Mouse (Mus musculus): ENCODE data around the gene Abcb11.

DNA sequence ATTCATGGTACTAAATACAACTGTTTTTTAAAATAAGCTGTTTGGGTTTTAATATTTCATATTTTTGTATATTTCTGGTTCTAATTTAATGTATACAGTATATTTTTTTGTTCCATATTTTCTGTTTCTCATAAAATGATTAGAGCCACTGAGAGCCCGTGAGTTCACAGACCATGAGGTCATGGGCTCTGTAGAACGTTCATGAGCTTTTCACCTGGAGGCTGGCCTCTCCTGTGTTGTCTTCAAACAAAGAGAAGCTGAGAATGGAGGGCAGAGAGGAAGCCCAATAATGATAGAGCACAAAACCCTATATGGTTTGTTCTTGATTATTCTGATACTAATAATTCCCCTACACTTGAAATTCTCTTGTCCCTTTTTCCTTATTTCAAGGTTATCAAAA, 117.7 kb downstream of the Abcb11 start:
- TF ChIP-seq POLR2A (IDR thresholded peaks at IDR 0.05; ENCODE audit: insufficient read length, low read depth) (no peak), REST (IDR thresholded peaks at IDR 0.05; ENCODE audit: insufficient read depth, insufficient read length) (no peak), MYOG (IDR thresholded peaks at IDR 0.05; ENCODE audit: control insufficient read depth in 1 of 3, insufficient read depth in 1 of 3, insufficient read length in 2 of 3, low read depth in 2 of 3) (no peak), USF1 (IDR thresholded peaks at IDR 0.05; ENCODE audit: low read depth) (no peak), MYOD1 (IDR thresholded peaks at IDR 0.05; ENCODE audit: control insufficient read depth in 1 of 3, insufficient read length in 2 of 3, low read depth in 2 of 3) (no peak), CEBPB (IDR thresholded peaks at IDR 0.05; ENCODE audit: insufficient read depth, poor library complexity, severe bottlenecking) (no peak), TCF12 (IDR thresholded peaks at IDR 0.05; ENCODE audit: insufficient read depth, poor library complexity, severe bottlenecking) (no peak), E2F4 (IDR thresholded peaks at IDR 0.05; ENCODE audit: insufficient read depth) (no peak), MAX (IDR thresholded peaks at IDR 0.05; ENCODE audit: low read depth) (no peak)
